Mouse (Mus musculus) spleen, adult 2 months (tissue): Measurements from ENCODE around the gene Elovl2.

ENCODE experiments used
- CTCF ChIP-seq: fragments of 200-500 bp; IDR thresholded peaks from 2 replicates; pipeline ENCODE4 v1.5.1; 2011; ENCODE audit warnings: mild to moderate bottlenecking, inconsistent platforms; ENCODE audit not compliant: insufficient read depth, insufficient read length, insufficient replicate concordance; ENCODE audit errors: extremely low read depth
- POLR2A ChIP-seq: fragments of 200-500 bp; IDR thresholded peaks from 2 replicates; pipeline ENCODE4 v1.6.1; 2011; ENCODE audit warnings: low read depth, low read length, inconsistent platforms

GRCm38 (mm10) chr13:41203691-41204090, 16.5 kb downstream of the Elovl2 start:
- TF ChIP-seq CTCF = no peak
- TF ChIP-seq POLR2A = no peak
